Mouse (Mus musculus) layer of hippocampus, postnatal 10 days (tissue): ENCODE results near the gene Psma6. TPM values are rescaled to one million over a fixed set of nuclear protein-coding genes. Genes with fewer than 3 reads are reported as not detected.
A peak's percentile ranks its signal among the peaks of the same experiment; 100 is the strongest.
"Not testable (repeated sequence)": the region's sequence is repeated elsewhere in the genome, so short reads cannot be mapped to it uniquely, and the experiment has no call there.

ENCODE experiments used
- DNase-seq, 2 experiments: peaks; one replicate each; pipeline ENCODE4 v3.0.0; 2021; ENCODE audit warnings: low spot score in 2 of 2
- total RNA-seq, 2 experiments: library from RNA; stranded (reverse); gene quantifications; 2 replicates each; pipeline ENCODE4 v1.2.3; 2021

Psma6 gene
- total RNA-seq, 2 experiments from 2014 or later: 167 to 168 TPM

DNA sequence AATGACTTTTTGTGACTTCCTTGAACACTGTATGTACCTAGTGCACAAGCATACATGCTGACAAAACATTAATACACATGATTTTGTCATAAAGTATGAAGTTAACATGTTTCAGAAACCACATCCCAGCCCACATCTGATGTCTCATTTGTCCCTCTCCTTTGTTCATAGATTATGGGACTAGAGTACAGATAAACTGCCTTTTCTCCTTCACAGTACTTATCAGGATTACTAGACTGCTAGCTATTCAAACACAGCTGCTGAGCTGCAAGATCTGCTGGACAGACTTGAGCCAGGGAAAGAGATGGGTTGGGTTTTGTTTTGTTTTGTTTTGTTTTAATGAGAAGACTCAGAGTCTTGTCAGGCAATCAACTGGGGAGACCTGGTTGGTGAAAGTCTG, 8.1 kb downstream of the Psma6 start:
- no peak for DNase-seq

DNA sequence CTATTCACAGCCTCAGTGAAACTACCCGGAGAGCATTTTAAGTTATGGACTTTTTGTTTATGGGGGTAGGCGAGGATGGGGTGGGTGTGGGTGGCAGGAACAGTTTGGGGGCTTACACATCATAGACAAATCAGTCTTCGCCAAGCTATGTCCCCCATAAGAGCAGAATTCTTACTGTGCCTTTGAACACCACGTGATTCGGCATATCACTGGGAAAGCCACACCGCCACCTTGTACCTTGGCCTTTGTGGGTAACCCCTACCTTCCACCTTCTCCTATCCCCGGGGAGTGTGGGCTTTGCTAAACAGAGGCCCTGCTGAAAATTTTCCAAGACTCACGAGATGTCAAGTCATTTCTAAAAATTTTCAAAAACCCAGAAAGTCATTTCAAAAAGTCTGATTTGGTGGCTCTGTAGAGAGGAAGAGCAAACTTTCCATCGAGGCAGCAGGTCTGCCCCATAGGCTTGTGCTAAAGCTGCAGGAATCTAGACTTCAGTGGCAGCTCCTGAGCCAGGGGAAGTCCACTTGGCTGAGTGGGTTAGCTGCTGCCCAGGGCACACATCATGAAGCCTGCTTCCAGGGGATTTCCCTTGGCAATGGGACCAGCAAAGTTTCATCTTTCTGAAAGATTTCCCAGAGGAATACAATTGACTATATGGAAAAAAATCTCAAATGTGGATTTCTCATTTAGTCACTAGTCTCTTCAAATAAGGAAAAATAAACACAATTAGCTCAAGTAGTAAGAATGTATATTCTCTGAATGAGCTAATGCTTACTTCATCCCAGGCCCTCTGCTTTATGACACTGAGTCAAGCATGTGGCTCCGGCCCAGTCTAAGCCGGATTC, 8.9 kb downstream of the Psma6 start:
- DNase-seq: no peak

DNA sequence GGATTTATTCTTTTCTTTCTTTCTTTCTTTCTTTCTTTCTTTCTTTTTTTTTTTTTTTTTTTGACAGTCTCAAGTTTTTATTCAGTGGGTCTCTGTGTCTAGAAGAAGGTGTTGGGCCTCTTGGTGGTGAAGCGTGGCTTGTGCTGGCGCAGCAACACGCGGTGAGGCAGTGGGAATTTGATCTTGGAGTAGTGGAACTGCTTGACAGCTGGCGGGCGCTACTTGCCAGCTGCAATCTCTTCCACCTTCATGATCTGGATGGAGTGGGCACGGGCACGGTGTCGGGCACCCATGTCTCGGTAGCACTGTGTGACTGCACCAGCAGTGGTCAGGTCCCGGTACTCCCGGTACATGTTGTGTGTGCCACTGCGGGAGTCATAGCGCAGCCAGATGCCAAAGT, 11.6 kb downstream of the Psma6 start:
- DNase-seq: not testable (repeated sequence)

DNA sequence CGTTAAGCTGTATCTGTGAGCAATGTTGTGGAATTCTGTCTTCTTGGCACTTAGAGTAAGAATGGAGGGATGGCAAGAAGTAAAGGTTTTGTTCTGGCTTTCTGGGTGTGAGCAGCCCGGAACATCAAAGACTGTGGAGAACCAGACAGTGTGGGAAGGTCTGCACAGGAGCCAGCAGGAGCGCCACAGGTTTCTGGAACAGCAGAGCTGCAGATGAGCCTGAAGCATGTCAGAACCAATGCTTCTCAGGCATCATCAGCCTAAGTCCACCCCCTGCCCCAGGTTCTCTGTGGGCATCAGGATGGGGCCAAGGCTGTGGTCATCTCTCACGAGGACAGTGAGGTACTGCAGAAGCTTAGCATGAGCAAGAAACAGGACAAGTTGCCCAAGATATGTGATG, 12.5 kb downstream of the Psma6 start:
- DNase-seq: no peak

DNA sequence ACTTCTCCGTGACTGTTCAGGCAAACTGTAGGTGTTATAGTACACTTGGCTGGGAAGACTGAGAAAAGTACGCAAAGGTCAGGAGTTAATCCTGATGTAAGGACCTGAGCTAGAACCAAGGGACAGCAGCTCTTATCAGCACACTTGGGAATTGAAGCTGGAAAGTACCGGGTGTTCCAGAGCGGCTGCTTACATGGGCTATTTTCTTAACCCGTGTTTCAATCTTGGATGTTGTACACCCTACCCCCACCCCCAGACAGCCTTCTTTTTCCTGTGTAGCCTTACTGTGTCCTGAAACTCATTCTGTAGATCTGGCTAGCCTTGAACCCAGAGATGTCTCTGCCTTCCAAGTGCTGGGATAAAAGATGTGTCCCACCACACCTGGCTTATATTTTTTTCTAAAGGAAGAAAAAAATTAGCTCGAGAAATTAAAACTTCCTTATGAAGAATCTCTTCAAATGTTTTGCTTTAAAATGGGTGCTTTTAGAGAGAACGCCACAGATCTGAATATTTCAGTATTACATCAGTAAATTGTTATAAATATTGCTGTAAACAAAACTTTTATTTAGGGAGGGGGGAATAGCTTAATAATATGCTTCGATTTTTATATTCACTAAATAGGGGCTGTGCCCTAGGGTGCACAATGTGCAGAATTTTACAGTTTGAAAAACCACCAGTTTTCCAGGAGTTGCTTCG, 13.7 kb downstream of the Psma6 start:
- DNase-seq: no peak

DNA sequence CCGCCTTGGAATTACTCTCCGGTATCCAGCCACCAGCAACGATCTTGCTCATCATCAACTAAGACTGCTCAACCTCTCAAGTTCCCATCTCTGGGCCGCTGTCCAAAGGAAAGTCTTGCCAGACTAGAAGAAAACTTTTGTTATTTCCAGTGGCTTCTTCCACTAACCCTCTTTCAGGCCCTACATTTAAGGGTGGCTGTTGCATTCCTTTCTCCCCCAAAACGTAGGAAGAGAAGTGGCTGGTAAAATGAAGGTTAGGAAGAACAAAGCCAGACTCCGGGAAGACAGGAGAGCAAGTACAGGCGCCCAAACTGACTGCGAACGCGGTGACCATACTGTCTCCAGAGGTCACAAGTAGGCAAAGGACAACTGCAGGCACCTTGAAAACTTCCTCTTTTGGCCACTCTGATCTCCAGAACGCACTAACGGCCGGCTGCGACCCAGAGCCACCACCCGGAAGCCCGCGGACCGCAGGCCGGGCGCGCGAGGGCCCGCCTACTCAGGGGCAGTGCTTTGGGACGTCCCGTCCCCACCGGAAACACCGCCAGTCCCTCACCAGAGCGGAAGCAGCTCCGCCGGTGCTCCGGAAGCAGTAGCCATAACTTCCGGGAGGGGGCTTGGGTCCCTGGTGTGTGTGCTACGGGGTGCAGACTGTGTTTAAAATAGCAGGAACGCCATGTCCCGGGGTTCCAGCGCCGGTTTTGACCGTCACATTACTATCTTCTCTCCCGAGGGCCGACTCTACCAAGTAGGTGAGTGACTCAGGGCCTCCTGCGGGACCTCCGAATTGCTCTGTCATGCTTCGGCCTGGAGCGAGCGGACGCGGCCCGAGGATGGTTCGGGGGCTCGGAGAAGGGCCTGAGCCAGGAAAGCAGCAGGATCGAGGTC, 14.5 kb downstream of the Psma6 start:
- peak; percentile 85 to 89 for DNase-seq

GRCm38 (mm10) chr12:55399128-55399677, 15.2 kb downstream of the Psma6 start:
- no peak for DNase-seq

- DNase-seq: no peak
Observed at GRCm38 (mm10) chr12:55407888-55408287, 23.9 kb downstream of the Psma6 start.

DNA sequence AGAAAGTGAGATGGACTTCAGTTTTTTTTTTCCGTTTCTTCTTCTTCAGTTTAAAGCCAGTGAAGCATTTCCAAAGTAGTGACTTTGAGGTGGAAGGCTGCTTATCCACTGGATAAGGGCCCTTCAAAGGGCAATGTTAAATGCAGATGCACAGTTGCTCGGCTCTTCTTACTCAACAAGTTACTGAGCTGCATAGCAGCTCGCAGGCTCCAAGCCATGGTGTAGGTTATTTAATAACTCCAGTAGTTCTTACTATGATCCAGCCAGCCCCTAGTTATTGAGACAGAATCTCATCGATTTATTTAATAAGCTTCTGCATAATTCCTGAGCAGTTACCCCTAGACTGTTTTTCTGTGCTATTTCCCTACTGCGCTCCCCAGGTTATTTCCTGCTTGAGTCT, 31.2 kb downstream of the Psma6 start:
- DNase-seq: no peak

DNA sequence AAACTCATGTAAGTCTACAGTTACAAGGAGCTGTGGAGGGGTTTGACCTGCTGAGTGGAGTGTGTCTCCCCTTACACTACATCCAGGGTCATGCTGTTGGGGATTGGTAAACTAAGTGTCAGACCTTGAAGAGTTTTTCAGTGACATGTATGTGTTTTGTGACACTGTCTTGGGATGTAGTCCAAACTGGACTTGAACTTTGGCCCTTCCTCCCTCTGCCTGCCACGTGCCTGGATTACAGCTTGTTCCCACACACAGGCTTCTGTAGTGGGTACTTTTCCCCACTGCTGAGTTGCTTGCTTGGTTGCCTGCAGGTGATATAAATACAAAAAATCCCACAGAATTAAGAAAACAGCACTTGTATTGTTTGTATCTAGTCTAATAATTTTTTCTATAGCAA, 31.7 kb downstream of the Psma6 start:
- DNase-seq: no peak

- no peak for DNase-seq
Observed at GRCm38 (mm10) chr12:55420220-55420619, 36.2 kb downstream of the Psma6 start.

DNA sequence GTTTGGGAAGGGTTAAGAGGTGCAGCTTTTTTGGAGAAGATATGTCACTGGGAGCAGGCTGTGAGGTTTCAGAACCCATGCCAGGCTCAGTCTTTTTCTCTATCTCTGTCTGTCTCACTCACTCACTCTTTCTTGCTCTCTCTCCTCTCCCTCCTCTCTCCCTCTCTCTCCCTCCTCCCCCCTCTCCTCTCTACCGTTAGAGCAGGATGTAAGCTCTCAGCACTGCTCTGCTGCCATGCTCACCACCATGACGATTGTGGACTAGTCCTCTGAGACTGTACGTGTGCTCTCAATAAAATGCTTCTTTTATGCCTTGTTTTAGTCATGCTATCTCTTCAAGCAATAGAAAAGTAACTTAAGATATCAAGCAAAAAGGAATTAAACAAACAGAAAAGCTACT, 38.0 kb downstream of the Psma6 start:
- DNase-seq: no peak

- no peak for DNase-seq
Observed at GRCm38 (mm10) chr12:55426300-55426699, 42.3 kb downstream of the Psma6 start.

- no peak for DNase-seq
Observed at GRCm38 (mm10) chr12:55429201-55429600, 45.2 kb downstream of the Psma6 start.

DNA sequence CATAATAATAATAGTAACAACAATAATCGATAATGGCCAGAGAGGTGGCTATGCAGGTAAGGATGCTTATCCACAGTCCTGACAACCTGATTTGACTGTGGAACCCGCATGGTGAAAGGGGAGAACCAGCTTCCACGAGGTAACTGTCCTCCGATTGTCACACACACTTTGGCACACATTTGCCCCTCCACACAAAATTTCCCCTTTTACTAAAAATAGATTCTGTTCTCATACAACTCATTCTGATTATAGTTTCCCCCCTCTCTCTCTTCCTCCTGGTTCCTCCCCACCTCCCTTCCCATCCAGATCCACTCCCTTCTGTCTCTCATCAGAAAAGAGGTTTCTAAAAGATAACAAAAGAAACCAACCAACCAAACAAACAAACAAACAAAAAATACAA, 45.9 kb downstream of the Psma6 start:
- DNase-seq: no peak

- DNase-seq: no peak
Observed at GRCm38 (mm10) chr12:55432284-55432919, 48.4 kb downstream of the Psma6 start.

DNA sequence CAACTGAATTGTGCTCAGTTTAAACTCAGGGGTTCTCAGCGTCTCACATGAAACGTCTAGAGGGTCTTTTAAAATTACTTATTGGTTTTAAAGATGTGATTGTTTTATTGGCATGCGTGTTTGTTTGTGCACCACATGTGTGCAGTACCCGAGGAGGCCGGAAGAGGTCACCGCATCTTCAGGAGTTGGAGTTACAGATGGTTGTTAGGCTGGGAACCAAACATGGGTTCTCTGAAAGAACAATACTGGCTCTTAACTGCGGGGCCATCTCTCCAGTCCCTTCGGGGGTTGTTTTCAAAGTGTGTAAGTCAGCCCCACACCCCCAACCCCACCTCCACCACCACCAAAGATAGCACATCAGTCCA, 48.9 kb downstream of the Psma6 start:
- DNase-seq: no peak

DNA sequence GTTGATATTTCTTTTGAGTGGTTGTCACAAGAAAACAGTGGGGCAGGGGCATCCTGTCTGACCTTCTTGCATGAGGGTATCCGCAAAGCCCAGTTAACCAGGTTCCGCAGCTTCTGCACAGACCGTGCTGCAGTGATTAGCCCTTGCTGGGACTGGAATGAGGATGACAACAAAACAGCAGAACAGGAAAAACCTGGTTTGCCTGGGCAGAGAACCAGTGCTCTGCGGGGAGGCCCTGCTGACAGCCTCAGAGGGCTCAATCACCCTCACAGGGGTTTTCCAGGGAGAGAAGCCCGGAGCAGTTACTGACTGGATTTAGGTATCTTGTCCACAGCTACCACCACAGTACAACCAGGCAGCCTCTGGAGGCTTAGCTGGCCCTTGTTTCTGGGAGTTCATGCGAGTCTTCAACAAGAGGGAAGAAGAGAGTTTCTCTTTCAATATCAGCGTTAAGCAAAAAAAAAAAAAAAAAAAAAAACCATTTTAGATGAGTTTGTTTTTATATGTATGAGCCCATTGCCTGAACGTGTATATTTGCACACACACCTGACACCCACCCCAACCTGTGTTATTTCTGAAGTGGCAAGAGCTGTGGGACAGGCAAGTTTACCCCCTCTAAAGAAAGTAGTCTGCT, 49.9 kb downstream of the Psma6 start:
- DNase-seq: no peak

- no peak for DNase-seq
Observed at GRCm38 (mm10) chr12:55435080-55435479, 51.1 kb downstream of the Psma6 start.

DNA sequence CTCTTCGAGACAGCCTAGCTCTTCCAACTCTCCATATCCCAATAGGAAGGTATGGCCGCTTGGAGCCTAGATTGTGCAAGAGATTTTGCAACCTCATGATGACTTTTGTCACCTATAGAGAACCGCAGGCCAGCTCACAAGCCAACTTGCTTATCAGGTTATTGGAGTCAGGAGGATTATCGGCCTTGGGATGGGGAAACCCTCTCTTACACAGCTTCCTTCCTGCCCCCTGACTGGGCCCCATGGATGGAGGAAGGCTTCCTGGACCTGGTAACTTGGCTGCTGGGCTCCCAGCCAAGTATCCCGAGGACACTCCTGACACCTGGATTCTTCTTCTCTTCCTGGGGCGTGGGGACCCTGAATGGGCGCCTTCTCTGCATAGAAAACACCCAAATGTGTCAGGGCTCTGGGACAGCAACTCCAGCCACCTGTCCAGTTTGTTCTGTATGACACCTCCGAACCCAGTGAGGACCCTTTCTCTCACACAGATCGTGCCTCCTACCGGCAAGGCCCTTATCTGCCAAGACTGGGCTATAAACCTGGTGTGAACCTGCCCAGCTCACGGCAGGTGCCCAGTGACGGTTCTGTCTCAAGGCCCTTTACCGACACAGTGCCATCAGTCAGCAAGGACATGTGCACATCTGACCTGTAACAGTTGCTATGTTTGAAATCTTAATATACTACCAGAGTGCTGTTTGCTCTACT, 53.3 kb downstream of the Psma6 start:
- no peak for DNase-seq
